10 mouse cellular contexts compared by ENCODE assay signal in the genomic region with DNA sequence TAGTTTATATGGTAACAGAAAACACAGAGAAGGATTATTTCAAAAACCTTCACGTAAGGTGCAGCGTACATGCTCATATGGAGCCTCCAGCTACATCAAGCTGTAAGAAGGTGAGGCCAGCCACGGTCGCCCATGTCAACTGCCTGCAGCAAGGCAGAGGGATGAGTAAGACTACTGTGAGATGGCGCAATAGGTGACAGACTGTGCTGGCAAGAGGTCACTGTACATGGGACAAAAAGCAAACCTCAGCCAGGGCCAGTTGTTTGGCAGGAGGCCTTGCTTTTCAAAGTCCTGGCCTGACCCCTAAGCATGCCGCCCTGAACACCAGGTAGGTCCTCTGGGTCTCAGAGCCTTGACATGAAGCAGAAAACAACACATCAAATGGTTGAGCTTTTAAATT.
DNase-seq lines count a peak whose midpoint lies in the region; ATAC-seq and TF ChIP-seq lines count a peak whose summit lies in the region.
"Had no signal": no experiment of that assay in that cellular context is flagged by ENCODE, and none has a peak within 500 bp of the region (broad histone marks: within the 10 kb centered on the region; RNA-seq: fewer than 3 reads in every experiment).

No protein-coding gene starts in this region.

- no peak for TF ChIP-seq EP300 in lung, postnatal 0 days (IDR thresholded peaks at IDR 0.05)

- no peaks in the 10 kb centered on the region for H3K27me3 ChIP-seq in kidney, embryonic 15.5 days
- no peaks in the 10 kb centered on the region for H3K27me3 ChIP-seq in lung, postnatal 0 days (replicated peaks; ENCODE audit: insufficient read depth, low read length)
- H3K27me3 ChIP-seq: limb, embryonic 12.5 days had no signal

- no peaks in the 10 kb centered on the region for H3K9me3 ChIP-seq in kidney, embryonic 15.5 days (replicated peaks)
- H3K9me3 ChIP-seq in lung, postnatal 0 days (ENCODE audit: low read length) = no peaks in the 10 kb centered on the region
- H3K9me3 ChIP-seq: limb, embryonic 12.5 days had no signal

- H3K27ac ChIP-seq in kidney, embryonic 15.5 days = no peak overlapping the region
- peak overlapping the region; percentile 77 for H3K27ac ChIP-seq in bone marrow, adult 2 months (ENCODE audit: control insufficient read depth, insufficient read depth, low read depth, low read length, poor library complexity)
- no peak overlapping the region for H3K27ac ChIP-seq in lung, postnatal 0 days (ENCODE audit: low read length)
- H3K27ac ChIP-seq: hindbrain, postnatal 0 days; limb, embryonic 12.5 days had no signal

- DNase-seq in kidney, adult 11 months = peak; percentile 73
- DNase-seq in heart, postnatal 25 days (ENCODE audit: low spot score) = peak; percentile 33
- no peak for DNase-seq in lung, postnatal 0 days (ENCODE audit: low spot score)
- no peak for DNase-seq in cerebellum, postnatal 36 days
- no peak for DNase-seq in neural tube, embryonic 10.5 days (ENCODE audit: extremely low spot score, low spot score)

- intact Hi-C loops in heart, postnatal 25 days (cut with DNase I) = no loop called here

- H3K4me1 ChIP-seq in kidney, embryonic 15.5 days = no peaks in the 10 kb centered on the region
- no peaks in the 10 kb centered on the region; the same call in 1 of the 2 replicates for H3K4me1 ChIP-seq in bone marrow, adult 2 months (ENCODE audit: control insufficient read depth, insufficient read depth, low read length)
- H3K4me1 ChIP-seq in lung, postnatal 0 days (ENCODE audit: insufficient read depth, low read depth, low read length) = no peaks in the 10 kb centered on the region
- H3K4me1 ChIP-seq: limb, embryonic 12.5 days had no signal

- H3K36me3 ChIP-seq in kidney, embryonic 15.5 days = no peaks in the 10 kb centered on the region
- no peaks in the 10 kb centered on the region for H3K36me3 ChIP-seq in lung, postnatal 0 days (ENCODE audit: insufficient read depth, low read length)

- no peak for ATAC-seq in kidney, embryonic 15.5 days (replicated peaks; ENCODE audit: low FRiP score)
- ATAC-seq in megakaryocyte progenitor cell, adult 5-6 weeks (replicated peaks; ENCODE audit: poor library complexity) = peak; percentile 62
- no peak; the same call in 1 of the 2 replicates for ATAC-seq in lung, postnatal 0 days
- ATAC-seq: hindbrain, postnatal 0 days had no signal

- TF ChIP-seq POLR2A in bone marrow, adult 2 months (IDR thresholded peaks at IDR 0.05; ENCODE audit: borderline replicate concordance, control insufficient read depth, low read depth, low read length) = no peak

- no peak overlapping the region for H3K4me2 ChIP-seq in kidney, embryonic 15.5 days
- H3K4me2 ChIP-seq in lung, postnatal 0 days (replicated peaks; ENCODE audit: low read depth, low read length) = no peak overlapping the region
- H3K4me2 ChIP-seq: limb, embryonic 12.5 days had no signal

- no peak overlapping the region for H3K4me3 ChIP-seq in kidney, embryonic 15.5 days (replicated peaks)
- H3K4me3 ChIP-seq in bone marrow, adult 2 months (replicated peaks; ENCODE audit: control insufficient read depth, low read depth, low read length) = peak overlapping the region; percentile 56
- no peak overlapping the region for H3K4me3 ChIP-seq in lung, postnatal 0 days (ENCODE audit: low read depth, low read length)
- H3K4me3 ChIP-seq: limb, embryonic 12.5 days had no signal

- 89% methylated on average over 6 of the region's 6 CpGs for WGBS in kidney, embryonic 15.5 days
- WGBS in bone marrow, adult 2 months = 51% methylated on average over 6 of the region's 6 CpGs
- 85% methylated on average over 6 of the region's 6 CpGs for whole genome bisulfite sequencing in lung, postnatal 0 days

- no peak for TF ChIP-seq CTCF in bone marrow, adult 2 months (IDR thresholded peaks at IDR 0.05; ENCODE audit: control insufficient read depth, insufficient read depth, low read length)
- no peak for TF ChIP-seq CTCF in lung, postnatal 0 days (IDR thresholded peaks at IDR 0.05)

- H3K9ac ChIP-seq in kidney, embryonic 15.5 days = no peak overlapping the region
- H3K9ac ChIP-seq in lung, postnatal 0 days (replicated peaks; ENCODE audit: low read depth) = no peak overlapping the region
- H3K9ac ChIP-seq: limb, embryonic 12.5 days had no signal

Comparison
In these comparisons a context has a peak if more than half of its experiments do, and no peak if none do; other contexts are left out.
1. DNase-seq: peak in kidney, adult 11 months (single experiment) and heart, postnatal 25 days (single experiment); none in lung, postnatal 0 days (single experiment), cerebellum, postnatal 36 days (0 of 2) and neural tube, embryonic 10.5 days (single experiment).